Mouse (Mus musculus): Measurements from ENCODE around the gene Snx18. TPM values are rescaled to one million over a fixed set of nuclear protein-coding genes. Genes with fewer than 3 reads are reported as not detected.

The Snx18 gene
- polyA plus RNA-seq, 1 experiment from 2014 or later, result 23.5 TPM

DNA sequence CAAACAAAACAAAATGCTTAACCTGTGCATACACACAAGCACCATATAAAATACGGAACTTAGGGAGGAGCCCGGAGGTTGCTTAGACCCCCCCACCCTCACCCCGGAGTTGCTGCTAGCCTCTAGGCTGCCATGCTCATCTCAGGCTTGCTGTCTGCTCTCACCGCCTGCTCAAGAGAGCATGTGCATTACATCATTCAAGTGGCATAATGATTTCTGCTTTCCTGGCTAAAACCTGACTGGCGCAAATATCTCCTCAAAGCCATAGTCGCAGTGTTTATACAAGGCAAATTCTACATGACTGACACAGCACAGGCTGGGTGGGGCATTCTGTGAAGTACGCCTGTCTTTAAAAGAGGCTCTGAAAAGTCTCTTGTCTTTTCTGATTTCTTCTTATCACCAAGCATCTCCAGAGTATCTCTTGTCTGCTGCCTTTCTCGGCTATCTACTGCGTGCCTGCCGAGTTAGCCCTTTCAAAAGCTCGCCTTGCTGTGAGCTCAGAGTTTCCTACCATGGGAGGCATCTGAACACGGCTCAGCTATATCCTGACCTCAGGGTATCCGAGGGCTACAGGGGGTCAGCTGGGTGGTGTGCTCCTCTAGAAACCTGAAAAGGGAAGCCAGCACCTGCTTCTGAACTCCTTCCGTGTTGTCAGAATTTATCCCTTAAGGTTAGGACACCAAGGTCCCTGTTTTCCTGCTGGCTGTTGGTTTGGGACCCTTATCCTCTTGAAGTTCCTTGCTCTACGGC, 16.5 kb upstream of the Snx18 start:
- 83% methylated on average over 15 of the region's 15 CpGs for WGBS
- H3K4me3 ChIP-seq, result no peak overlapping the region

GRCm38 (mm10) chr13:113632506-113632905, 14.1 kb upstream of the Snx18 start:
- H3K27me3 ChIP-seq, result no peaks in the 10 kb centered on the region
- 59% methylated on average over 6 of the region's 6 CpGs for WGBS
- no peak overlapping the region for H3K27ac ChIP-seq

More for the DNA sequence above, 16.5 kb upstream of the Snx18 start:
- Histone ChIP-seq H3K27ac (no peak overlapping the region), H3K9ac (no peak overlapping the region), H3K9me3 (no peaks in the 10 kb centered on the region), H3K36me3 (no peaks in the 10 kb centered on the region), H3K27me3 (no peaks in the 10 kb centered on the region), H3K4me1 (peaks cover 10% of the 10 kb centered on the region), H3K4me2 (replicated peaks) (no peak overlapping the region)
- ATAC-seq (ENCODE audit: low FRiP score, low read depth), result no peak

DNA sequence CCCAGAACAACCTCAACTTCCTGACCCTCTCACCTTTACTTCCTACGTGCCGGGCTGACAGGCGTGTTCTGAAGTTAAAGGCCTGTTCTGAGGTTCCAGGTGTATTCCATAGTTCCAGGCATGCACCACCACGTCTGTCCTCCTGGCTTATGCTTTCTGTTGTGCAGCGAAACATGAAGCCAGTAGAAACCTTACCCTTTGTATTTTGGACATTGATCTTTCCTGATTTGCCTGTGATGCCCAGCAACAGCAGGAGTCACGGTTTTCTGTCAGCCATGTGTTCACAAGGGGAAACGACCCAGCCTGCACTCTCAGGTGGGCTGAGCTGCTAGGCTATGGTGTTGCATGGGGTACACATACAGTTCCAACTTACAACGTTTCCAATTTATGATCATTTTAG, 9.2 kb upstream of the Snx18 start:
- Histone ChIP-seq H3K9ac (no peak overlapping the region), H3K36me3 (no peaks in the 10 kb centered on the region), H3K9me3 (no peaks in the 10 kb centered on the region), H3K4me2 (replicated peaks) (no peak overlapping the region), H3K4me3 (no peak overlapping the region), H3K27ac (no peak overlapping the region), H3K4me1 (peaks cover 12% of the 10 kb centered on the region; the same call in 1 of the 2 replicates), H3K27me3 (no peaks in the 10 kb centered on the region)
- ATAC-seq (ENCODE audit: low FRiP score, low read depth), result no peak
- 75% methylated on average over 8 of the region's 8 CpGs for WGBS

More at GRCm38 (mm10) chr13:113632506-113632905, 14.1 kb upstream of the Snx18 start:
- Histone ChIP-seq H3K4me2 (replicated peaks) (no peak overlapping the region), H3K4me3 (no peak overlapping the region), H3K9ac (no peak overlapping the region), H3K36me3 (no peaks in the 10 kb centered on the region), H3K4me1 (peaks cover 12% of the 10 kb centered on the region), H3K9me3 (no peaks in the 10 kb centered on the region)
- no peak for ATAC-seq (ENCODE audit: low FRiP score, low read depth)

DNA sequence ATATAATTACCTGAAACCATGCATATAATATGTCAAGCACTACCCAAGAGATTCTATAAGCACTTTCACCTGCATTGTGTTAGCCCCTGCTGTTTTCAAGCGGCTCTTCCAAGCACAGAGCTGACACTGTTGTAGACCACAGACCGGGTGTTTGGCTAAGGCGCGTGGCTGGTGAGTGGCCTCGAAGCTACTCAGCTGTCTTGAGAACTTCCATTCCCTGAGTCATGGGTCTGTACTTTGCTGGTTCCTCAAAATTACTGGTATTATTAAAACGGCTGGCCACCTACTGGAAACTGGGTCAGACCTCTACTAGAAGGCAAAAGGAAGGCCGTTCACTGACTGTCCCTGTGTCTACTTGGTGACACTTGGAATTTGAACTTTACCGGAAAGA, 4.5 kb upstream of the Snx18 start:
- Histone ChIP-seq H3K4me2 (replicated peaks) (no peak overlapping the region), H3K36me3 (no peaks in the 10 kb centered on the region), H3K4me3 (no peak overlapping the region), H3K4me1 (peaks cover 15% of the 10 kb centered on the region), H3K27ac (no peak overlapping the region), H3K27me3 (no peaks in the 10 kb centered on the region), H3K9me3 (no peaks in the 10 kb centered on the region), H3K9ac (no peak overlapping the region)
- no peak for ATAC-seq (ENCODE audit: low FRiP score, low read depth)
- WGBS, result 63% methylated on average over 8 of the region's 8 CpGs

GRCm38 (mm10) chr13:113622122-113622864, 3.9 kb upstream of the Snx18 start:
- H3K9me3 ChIP-seq, result no peaks in the 10 kb centered on the region
- peak; percentile 22; the same call in 1 of the 2 replicates for ATAC-seq (ENCODE audit: low FRiP score, low read depth)
- no peak overlapping the region for H3K4me2 ChIP-seq (replicated peaks)
- H3K9ac ChIP-seq, result no peak overlapping the region
- H3K27ac ChIP-seq, result no peak overlapping the region
- H3K27me3 ChIP-seq, result no peaks in the 10 kb centered on the region
- H3K4me1 ChIP-seq, result peaks cover 18% of the 10 kb centered on the region
- H3K4me3 ChIP-seq, result no peak overlapping the region
- no peaks in the 10 kb centered on the region for H3K36me3 ChIP-seq
- WGBS, result 33% methylated on average over 11 of the region's 11 CpGs

- Histone ChIP-seq H3K4me3 (no peak overlapping the region), H3K36me3 (peaks cover 4% of the 10 kb centered on the region; the same call in 1 of the 2 replicates), H3K9ac (no peak overlapping the region), H3K4me2 (replicated peaks) (no peak overlapping the region), H3K27ac (no peak overlapping the region), H3K27me3 (no peaks in the 10 kb centered on the region), H3K4me1 (peaks cover 51% of the 10 kb centered on the region), H3K9me3 (no peaks in the 10 kb centered on the region)
- 73% methylated on average over 9 of the region's 9 CpGs for WGBS
- ATAC-seq (ENCODE audit: low FRiP score, low read depth), result no peak
Measured at GRCm38 (mm10) chr13:113619003-113619402, 639 bp upstream of the Snx18 start.

- H3K4me2 ChIP-seq (replicated peaks), result peak overlapping the region; percentile 97
- H3K27ac ChIP-seq, result peak overlapping the region; percentile 94
- H3K36me3 ChIP-seq, result peaks cover 9% of the 10 kb centered on the region; the same call in 1 of the 2 replicates
- no peaks in the 10 kb centered on the region for H3K27me3 ChIP-seq
- H3K4me1 ChIP-seq, result peaks cover 60% of the 10 kb centered on the region
- peak overlapping the region; percentile 96 for H3K9ac ChIP-seq
- H3K4me3 ChIP-seq, result peak overlapping the region; percentile 88
- no peak for ATAC-seq (ENCODE audit: low FRiP score, low read depth)
- 7% methylated on average over 49 of the region's 49 CpGs for WGBS
- no peaks in the 10 kb centered on the region for H3K9me3 ChIP-seq
Measured at GRCm38 (mm10) chr13:113617338-113617890, 950 bp downstream of the Snx18 start.

DNA sequence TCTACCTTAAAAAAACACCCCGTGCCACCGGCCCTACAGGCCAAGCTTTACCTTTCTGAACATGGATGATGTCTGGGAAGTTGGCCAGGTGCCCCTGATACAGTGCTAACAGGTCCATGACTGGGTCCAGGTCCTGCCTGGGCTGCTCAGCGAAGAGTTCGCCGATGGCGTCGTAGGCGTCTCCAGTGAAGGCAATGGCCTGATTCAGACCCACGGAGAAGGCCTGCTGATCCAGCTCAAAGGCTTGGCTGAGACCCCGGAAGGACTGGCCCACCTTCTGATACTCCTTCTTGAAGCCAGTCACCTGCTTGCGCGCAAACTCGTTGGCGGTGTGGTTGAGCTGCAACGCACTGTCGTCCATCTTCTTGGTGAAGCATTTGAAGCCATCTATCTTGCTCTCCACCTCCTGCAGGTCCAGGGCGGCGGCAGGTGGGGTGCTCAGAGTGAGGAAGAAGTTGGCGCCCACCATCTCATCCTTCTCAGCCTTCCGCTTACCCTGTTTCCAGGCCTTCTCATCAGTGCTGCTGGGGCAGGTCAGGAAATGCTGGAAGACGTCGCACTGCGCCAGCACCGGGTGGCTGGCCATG, 1.5 kb downstream of the Snx18 start:
- Histone ChIP-seq H3K27me3 (no peaks in the 10 kb centered on the region), H3K4me1 (peaks cover 60% of the 10 kb centered on the region), H3K27ac (peak overlapping the region; percentile 80; the same call in 1 of the 2 replicates), H3K4me2 (replicated peaks) (peak overlapping the region; percentile 97), H3K9ac (peak overlapping the region; percentile 96), H3K9me3 (no peaks in the 10 kb centered on the region), H3K4me3 (peak overlapping the region; percentile 88), H3K36me3 (peaks cover 14% of the 10 kb centered on the region; the same call in 1 of the 2 replicates)
- 53% methylated on average over 24 of the region's 24 CpGs for WGBS
- no peak for ATAC-seq (ENCODE audit: low FRiP score, low read depth)

DNA sequence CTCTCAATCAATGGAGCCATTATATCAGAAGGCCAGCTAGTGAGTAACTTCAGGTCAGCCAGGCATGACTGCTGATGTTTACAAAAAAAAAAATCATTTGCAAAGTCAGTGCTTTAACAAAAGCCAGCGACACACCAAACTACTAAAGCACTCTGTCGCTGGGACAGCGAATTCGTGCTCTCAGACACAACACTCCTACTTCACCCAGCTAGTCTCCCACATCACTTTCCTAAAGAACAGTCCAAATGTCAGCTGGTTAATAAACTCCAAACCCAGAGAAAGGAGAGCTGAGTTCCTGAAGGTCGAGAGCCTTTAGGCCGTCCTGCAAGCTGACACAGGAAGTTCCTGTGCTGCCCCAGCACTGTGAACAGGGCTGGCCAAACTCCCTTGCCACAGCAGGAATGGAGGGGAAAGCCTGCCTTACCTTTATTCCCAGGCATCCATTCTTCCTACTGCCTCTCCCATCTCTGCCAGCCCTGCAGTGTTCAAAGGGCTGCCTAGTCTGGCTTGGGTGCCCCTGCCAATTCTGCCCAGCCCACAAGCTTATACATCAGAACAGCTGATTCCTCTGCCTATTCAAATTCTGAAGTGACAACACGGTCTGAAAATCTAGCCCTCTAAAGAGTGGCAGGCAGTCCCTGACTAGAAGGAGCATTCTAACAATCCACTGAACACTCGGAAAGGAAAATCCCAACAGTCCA, 2.2 kb downstream of the Snx18 start:
- Histone ChIP-seq H3K4me1 (peaks cover 64% of the 10 kb centered on the region), H3K4me3 (peak overlapping the region; percentile 88), H3K27me3 (no peaks in the 10 kb centered on the region), H3K27ac (peak overlapping the region; percentile 80), H3K36me3 (peaks cover 15% of the 10 kb centered on the region; the same call in 1 of the 2 replicates), H3K4me2 (replicated peaks) (peak overlapping the region; percentile 97), H3K9ac (peak overlapping the region; percentile 96), H3K9me3 (no peaks in the 10 kb centered on the region)
- ATAC-seq (ENCODE audit: low FRiP score, low read depth), result no peak
- 12% methylated on average over 8 of the region's 8 CpGs for WGBS

GRCm38 (mm10) chr13:113615546-113615941, 2.8 kb downstream of the Snx18 start:
- no peaks in the 10 kb centered on the region for H3K27me3 ChIP-seq
- H3K4me1 ChIP-seq, result peaks cover 70% of the 10 kb centered on the region
- no peaks in the 10 kb centered on the region for H3K9me3 ChIP-seq
- H3K36me3 ChIP-seq, result peaks cover 21% of the 10 kb centered on the region
- H3K4me3 ChIP-seq, result peak overlapping the region; percentile 88
- whole genome bisulfite sequencing, result 2% methylated on average over 10 of the region's 10 CpGs
- no peak for ATAC-seq (ENCODE audit: low FRiP score, low read depth)
- H3K4me2 ChIP-seq (replicated peaks), result peak overlapping the region; percentile 97
- H3K27ac ChIP-seq, result peak overlapping the region; percentile 80; the same call in 1 of the 2 replicates
- H3K9ac ChIP-seq, result peak overlapping the region; percentile 96
